Mouse (Mus musculus): Measurements from ENCODE around the gene Orm2. TPM values are rescaled to one million over a fixed set of nuclear protein-coding genes. Genes with fewer than 3 reads are reported as not detected.

Gene Orm2
- total RNA-seq (2021) = not detected

DNA sequence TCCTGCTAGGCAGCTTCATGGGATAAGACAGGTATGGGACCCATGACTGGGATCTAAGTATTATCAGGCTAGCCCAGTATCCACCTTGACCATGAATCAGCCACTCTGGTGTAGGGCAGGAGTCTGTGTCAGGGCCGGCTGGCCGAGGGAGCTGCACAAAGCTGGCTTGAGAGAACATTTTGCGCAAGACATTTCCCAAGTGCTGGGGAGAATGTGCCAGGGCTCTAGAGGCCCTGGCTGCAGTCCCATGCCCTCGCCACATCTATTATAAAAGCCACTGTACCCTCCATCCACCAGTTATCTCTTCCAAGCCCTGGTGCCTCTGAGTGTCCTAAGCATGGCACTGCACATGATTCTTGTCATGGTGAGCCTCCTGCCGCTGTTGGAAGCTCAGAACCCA, at the start of gene Orm2:
Gene Orm2, plus strand, starts transcription at position 300 of the 400 bp plus-strand sequence.
- DNase-seq (ENCODE audit: extremely low spot score in 1 of 2, low spot score in 1 of 2) = no peak

DNA sequence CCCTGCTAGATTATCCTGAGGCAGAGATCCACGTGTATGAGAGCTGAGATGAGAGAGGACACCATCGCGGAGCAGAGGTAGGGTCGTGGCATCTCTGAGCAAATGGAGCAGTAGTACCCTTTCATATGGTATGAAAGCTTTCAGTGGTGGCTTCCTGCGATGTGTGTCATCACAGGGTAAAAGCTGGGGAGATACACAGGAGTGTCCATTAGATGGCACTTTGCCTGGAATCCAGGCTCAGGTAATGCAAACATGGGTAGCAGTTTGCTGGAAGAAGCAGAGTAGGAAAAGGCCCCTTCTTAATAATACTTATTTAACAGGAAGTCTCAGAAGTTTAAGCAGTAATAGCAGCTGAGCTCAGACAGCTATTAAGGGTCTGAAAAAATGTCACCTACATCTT, 48.2 kb upstream of the Orm2 start:
- no peak for DNase-seq (ENCODE audit: extremely low spot score in 1 of 2, low spot score in 1 of 2)

DNA sequence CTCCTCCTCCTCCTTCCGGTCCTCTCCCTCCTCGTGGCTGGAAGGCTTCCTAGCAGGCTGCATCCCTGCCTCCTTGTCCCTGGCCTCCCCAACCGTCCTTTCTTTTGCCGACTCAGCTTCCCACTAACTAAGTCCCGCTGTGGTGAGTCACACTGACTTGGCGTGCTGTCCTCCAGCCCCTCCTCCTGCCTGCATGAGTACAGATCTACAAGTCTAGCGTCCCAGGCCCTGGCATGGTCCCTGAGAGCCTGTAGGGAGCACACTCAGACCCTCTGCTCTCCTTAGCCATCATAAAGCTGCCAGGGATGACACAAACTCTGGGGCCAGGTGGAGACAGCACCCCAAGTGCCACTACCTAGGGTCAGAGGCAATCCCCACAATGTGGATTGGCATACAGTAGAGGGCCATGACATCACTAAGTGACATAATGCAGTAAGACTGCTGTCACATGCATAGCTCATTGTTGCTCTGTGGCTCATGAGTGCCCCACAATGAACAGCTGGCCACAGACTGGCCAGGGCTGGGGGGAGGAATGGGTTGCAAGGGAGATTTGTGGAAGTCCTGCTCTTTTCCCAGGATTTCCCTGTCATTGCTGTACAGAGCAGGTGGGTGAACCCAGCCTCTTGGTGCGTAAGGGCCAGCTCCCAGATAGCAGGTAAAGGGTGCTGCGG, 46.0 kb upstream of the Orm2 start:
- DNase-seq (ENCODE audit: extremely low spot score in 1 of 2, low spot score in 1 of 2) = no peak

DNA sequence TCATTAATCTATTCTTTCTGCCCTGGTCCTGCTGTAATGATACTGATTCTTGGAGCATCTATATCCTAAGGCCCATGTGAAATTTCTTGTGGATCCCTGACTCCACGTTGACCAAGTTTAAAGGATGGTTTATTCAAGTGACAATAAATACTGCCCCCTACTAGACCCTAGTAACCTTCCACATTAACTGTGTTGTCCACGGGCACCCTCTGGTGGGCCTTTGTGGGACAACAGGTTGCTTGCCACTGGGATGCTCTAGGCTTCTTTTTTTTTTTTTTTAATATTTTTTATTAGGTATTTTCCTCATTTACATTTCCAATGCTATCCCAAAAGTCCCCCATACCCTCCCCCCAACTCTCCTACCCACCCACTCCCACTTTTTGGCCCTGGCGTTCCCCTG, 42.7 kb upstream of the Orm2 start:
- DNase-seq (ENCODE audit: extremely low spot score in 1 of 2, low spot score in 1 of 2) = peak; percentile 64 to 88

DNA sequence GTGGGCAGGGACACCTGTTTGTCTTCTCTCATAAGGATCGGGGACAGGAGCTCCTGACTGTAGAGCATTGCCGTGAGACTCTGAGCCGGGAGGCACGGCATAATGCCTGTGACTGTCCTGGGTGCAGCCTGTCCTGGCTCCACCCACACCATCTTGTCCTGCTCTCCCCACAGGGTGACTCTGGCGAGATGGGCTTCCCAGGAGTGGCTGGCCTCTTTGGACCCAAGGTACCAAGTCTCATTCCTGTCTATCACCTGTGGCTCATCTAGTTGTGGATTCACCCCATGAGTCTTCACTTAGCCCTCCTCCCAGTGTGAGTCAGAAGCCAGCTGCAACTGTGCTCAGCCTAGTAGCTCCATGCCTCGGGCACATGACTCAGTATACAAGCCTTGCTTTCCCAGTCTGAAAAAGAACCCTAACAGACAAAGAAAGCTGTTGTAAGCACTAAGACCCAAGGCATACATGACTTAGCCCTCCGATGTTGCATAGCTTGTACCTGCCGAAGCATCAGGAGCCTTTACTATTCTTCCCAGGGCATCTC, 38.9 kb upstream of the Orm2 start:
- no peak for DNase-seq (ENCODE audit: extremely low spot score in 1 of 2, low spot score in 1 of 2)

DNA sequence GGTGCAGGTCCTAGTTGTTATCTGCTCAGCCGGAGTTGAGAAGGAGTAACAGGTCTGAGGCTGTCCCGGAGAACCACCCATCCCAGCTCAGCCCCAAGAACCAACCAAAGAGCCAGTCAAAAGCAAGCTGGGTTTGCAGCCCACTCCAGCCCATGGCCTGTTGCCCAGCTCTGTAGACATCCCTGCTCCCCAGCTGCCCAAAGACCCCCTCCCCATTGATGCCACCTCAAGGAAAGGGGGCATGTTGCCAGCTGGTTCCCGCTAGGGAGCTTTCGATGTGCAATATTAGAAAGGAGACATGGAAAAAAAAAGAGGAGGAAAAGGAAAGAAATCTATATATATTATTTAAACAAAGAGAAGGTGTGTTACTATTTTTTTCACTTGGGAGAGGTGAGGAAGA, 28.8 kb upstream of the Orm2 start:
- DNase-seq (ENCODE audit: extremely low spot score in 1 of 2, low spot score in 1 of 2) = no peak

DNA sequence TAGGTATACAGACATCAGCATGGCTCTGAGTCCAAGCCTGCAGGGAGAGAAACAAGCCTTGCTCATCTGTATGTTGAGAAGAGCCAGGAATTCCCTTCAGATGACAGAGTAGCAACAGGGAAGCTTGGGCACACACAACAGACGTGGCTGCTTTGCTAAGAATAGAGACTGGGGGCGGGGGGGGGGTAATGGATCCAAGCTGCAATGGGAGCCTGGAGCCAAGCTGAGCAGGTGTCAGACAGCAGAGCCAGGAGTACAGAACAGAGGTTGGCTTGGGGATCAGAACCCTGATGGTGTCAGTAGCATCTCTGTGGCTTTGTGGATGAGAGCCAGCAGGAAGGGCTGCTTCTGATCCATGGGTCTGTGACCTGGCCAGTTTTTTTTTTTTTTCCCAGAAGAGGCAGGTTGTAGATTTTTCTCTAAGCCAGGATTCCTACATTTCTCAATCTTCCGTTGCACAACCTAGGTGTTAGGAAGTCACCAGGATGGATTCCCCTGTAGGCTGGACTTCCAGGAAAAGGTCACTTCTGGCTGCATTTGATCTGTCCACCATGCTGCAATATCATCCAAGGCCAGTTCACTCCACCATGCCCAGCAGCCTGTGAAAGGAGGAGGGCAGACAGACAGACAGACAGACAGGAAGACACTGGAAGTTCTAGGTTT, 23.7 kb upstream of the Orm2 start:
- DNase-seq (ENCODE audit: extremely low spot score in 1 of 2, low spot score in 1 of 2) = no peak

DNA sequence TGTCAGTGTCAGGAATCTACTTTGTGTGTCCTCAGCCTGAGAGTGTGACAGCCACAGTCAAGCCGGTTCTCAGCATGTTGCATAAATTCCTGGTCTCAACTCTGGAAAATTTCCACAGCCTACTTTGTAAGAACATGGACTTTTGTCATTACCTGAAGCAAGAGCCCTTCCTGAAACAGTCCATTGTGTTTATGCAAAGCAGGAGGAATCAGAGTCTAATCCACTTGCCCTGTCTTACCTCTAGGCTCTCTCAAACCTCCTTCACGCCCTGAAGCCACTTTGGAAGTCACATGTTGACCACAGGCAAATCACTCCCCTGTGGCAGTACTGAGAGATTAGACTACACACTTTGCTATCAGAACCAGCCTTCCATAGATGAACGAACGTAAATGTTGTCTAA, 19.8 kb upstream of the Orm2 start:
- DNase-seq (ENCODE audit: extremely low spot score in 1 of 2, low spot score in 1 of 2) = no peak

DNA sequence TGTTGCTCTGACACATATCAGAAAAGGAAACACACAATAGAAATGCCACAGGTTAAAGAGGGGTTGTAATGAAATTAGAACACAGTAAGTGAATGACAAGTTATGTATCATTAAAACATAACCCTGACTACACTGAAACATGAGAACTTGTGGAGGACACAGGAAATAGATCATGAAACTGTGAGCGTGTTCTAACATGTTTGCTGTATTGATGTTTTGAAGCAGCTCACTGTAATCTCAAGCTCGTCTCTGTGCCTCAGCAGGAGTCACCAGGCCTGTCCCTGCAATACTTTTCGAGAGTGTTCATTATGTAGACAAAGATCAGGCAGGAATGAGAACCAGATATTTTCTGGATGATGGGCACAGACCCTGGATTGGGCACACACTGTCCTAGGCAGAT, 18.6 kb upstream of the Orm2 start:
- no peak for DNase-seq (ENCODE audit: extremely low spot score in 1 of 2, low spot score in 1 of 2)

DNA sequence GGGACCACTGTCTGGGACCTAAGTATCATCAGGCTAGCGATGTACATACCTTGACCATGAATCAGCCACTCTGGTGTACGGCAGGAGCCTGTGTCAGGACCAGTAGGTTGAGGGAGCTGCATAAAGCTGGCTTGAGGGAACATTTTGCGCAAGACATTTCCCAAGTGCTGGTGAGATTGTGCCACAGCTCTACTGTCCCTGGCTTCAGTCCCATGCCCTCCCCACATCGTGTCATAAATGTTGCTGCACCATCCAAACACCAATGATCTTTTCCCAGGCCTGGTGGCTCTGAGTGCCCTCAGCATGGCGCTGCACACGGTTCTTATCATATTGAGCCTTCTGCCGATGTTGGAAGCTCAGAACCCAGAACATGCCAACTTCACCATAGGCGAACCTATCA, 18.0 kb upstream of the Orm2 start, which contains the start of gene Orm1:
Gene Orm1, plus strand, starts transcription at position 266 of the 400 bp plus-strand sequence.
- DNase-seq (ENCODE audit: extremely low spot score in 1 of 2, low spot score in 1 of 2) = no peak

DNA sequence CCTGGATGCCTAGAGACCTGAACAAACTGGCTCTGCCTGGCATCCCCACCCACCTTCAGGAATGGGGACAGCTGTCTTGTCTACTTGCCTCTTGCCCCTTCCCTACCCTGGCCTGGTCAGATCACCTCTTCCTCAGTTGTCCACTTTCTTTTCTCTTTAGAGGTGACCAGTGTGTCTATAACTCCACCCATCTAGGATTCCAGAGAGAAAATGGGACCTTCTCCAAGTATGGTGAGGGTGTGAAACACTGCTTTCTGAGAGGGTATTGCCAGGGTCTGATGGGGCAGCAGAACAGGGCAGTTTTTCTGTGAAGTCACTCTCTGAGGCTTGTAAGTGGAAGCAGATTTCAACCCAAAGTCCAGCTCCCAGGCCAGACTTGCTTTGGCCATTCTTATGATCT, 17.0 kb upstream of the Orm2 start:
- no peak for DNase-seq (ENCODE audit: extremely low spot score in 1 of 2, low spot score in 1 of 2)

DNA sequence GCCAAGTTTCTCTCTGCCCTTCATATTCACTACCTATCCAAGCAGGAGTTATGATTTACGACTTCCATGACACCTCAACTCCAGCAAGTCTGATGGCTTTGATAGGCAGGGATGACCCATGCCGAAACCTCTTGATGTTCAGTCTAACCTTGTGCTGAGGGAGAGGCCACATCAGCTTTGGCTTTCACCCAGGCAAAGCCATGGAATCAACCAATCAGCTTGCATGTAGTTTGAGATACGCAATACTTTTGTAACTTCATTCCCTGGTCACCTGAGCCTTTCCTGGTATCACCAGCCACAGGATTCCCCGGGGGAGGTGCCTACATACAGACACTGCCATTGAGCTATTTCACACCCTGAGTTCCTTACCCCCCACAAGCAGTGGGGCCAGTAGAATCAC, 15.6 kb upstream of the Orm2 start:
- no peak for DNase-seq (ENCODE audit: extremely low spot score in 1 of 2, low spot score in 1 of 2)

DNA sequence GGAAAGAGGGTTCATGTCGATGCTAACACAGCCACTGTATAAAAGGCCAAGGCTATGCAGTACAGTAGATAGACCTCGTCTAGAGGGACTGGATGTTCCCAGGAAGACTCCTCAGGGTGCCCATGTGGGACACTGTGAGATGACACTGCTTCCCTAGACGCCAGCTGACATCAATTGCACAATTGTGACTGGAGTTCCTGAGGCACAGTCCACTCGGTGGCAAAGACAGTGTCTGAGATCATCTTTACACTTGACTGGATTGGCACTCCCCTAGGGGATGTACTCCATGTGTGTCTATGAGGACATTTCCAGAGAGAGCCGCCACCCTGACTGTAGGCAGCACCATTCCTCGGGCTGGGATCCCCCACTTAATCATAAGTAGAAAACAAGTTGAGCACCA, 13.7 kb upstream of the Orm2 start:
- DNase-seq (ENCODE audit: extremely low spot score in 1 of 2, low spot score in 1 of 2) = no peak

DNA sequence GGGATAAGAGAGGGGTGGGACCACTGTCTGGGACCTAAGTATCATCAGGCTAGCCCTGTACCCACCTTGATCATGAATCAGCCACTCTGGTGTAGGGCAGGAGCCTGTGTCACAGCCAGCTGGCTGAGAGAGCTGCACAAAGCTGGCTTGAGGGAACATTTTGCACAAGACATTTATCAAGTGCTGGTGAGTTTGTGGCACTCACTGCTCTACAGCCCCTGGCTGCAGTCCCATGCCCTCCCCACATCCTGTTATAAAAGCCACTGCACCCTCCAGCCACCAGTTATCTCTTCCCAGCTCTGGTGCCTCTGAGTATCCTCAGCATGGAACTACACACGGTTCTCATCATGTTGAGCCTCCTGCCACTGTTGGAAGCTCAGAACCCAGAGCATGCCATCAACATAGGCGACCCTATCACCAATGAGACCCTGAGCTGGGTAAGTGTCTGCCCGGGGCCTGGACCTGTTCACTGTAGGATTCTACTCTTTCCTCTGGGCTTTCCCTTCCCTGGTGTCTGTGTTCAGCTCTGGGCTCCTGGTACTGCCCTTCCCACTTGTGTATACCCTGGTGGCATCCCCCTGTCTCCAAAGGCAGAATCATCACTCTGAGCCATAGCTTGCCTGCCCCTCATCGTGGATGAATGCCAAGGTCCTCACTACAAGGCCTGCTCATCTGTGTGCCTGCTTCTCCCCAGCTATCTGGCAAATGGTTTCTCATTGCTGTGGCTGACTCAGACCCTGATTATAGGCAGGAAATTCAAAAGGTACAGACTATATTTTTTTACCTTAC, 6.2 kb upstream of the Orm2 start, which contains the start of gene Orm3:
Gene Orm3, plus strand, starts transcription at position 286 of the 789 bp plus-strand sequence.
- no peak for DNase-seq (ENCODE audit: extremely low spot score in 1 of 2, low spot score in 1 of 2)

DNA sequence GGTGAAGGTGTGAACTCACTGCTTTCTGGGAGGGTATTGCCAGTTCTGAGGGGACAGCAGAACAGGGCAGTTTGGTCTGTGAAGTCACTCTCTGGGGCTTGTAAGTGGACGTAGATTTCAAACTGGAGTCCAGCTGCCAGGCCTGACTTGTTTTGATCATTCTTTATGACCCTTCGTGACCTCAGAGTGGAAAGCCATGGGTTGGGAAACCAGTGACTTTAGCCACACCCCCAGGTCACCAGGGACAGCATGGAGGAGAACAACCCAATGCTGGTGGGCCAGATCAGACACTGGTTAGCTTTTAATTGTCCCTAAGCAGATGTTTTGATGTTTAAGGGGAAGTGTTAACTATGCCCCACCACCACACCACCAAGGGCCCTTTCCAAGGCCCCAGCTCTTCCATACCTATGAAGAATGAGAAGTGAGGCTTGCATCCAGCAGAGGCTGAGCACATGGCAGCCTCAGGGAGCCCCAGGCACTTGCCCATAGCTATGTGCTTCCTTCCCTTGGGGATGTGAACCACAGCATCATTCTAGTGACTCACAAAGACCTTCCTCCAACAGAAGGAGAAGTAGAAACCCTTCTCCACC, 5.2 kb upstream of the Orm2 start:
- DNase-seq (ENCODE audit: extremely low spot score in 1 of 2, low spot score in 1 of 2) = no peak

DNA sequence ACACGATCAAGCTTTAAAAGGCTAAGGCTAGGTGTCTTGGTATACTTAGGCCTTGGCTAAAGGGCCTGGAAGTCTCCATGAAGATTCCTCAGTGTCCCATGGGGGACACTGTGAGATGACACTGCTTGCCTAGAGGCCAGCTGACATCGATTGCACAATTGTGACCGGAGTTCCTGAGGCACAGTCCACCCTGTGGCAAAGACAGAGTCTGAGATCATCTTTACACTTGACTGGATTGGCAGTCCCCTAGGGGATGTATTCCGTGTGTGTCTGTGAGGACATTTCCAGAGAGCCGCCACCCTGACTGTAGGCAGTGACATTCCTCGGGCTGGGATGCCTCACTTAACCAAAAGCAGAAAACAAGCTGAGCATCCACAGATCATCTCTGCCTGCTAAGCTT, 2.4 kb upstream of the Orm2 start:
- DNase-seq (ENCODE audit: extremely low spot score in 1 of 2, low spot score in 1 of 2) = no peak

DNA sequence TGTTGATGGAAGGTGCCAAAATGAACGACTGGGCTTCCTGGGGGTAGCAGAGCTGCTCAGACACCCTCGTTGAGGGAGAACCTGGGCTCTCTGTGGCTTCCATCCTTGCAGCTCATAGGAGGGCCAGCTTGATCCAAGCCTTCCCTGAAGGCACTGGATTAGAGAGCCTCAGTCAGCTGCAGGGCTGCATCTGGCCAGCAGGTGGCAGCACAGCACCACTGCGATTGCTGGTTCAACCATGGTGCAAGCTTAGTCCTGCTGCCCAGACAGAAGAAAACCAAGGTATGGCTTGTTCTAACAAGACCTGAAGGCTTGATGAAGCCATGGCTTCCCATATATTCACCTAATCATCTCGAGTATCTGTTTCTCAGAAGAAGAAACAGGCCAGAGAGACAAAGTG, 6.3 kb downstream of the Orm2 start:
- peak; percentile 88 to 98 for DNase-seq (ENCODE audit: extremely low spot score in 1 of 2, low spot score in 1 of 2)

DNA sequence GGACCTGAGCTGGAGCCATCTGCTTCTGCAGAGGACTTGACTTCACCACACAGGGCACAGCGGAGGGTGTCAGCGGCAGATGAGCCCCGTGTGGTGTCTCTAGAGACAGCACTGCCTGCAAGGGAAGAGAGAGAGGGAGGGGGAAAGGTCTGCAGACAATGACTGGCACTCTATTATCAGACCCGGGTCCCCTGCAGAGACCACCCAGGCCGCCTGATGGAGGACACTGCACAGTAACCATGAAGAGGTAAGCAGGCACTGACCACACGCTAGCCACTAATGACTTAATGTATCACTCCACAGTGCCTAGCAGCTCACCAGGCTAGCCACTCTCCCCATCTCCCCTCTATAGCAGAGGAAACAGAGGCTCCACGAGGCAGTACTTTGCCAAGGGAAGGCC, 8.6 kb downstream of the Orm2 start:
- DNase-seq (ENCODE audit: extremely low spot score in 1 of 2, low spot score in 1 of 2) = no peak

DNA sequence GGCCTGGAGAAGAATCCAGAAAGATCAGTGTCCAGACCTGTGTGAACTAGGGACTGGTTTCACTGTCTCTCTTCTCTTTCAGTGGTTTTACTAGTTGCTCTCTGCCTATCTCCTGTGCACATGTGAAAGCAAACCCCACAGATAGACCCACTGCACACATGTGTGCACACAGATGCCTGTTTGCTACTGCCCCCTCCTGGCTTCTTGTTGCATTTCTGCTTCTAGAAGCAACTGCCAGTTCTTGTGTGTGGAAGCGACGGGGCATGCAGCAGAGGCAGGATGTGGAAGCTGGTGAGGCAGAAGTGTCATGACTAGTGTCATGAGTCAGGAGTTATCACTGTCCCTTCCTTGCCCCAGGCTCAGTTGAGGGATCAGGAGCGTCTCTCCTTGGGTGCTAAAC, 9.6 kb downstream of the Orm2 start:
- peak in 1 of 2 experiments; percentile 37 for DNase-seq (ENCODE audit: extremely low spot score in 1 of 2, low spot score in 1 of 2)

DNA sequence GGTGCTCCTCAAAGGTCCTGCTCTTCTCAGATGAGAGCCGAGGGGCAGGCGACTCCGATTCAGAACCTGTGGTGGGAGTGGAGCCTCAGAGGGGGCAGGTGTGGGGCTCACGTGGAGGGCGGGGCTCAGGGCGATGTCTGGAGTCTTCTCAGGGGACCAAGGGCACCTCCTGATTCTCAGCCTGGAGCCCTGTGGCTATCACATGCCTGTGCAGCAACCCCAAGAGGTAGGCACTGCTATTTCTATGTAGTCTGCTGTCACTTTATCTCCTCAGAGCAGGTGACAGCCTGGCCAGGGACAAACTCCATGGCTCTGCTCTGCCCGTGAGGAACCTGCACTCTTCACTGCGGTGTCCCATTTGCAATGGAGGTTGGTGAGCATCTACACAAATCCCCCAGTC, 11.2 kb downstream of the Orm2 start:
- no peak for DNase-seq (ENCODE audit: extremely low spot score in 1 of 2, low spot score in 1 of 2)

DNA sequence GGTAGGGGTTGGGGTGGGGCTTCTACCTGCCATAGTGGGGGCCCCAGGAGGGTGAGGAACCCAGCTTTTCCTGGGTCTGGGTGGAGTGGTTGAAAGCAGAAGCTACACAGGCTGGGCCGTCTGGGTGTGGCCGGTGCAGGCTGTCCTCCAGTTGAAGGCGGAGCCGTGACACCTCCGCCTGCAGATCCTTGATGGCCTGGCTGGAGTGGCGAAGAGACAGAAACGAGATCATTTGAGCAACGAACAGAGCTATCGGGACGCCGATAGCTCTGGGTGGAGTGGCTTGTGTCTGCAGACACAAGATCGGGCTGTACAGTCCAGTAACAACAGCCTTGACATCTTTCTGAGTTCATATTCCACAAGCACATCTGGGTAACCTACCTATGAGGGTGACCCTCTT, 12.1 kb downstream of the Orm2 start:
- no peak for DNase-seq (ENCODE audit: extremely low spot score in 1 of 2, low spot score in 1 of 2)
